Mouse (Mus musculus): Measurements from ENCODE around the gene Mtus2. TPM values are rescaled to one million over a fixed set of nuclear protein-coding genes. Genes with fewer than 3 reads are reported as not detected.
"Not testable (repeated sequence)": the region's sequence is repeated elsewhere in the genome, so short reads cannot be mapped to it uniquely, and the experiment has no call there.

Gene Mtus2
- polyA plus RNA-seq, 1 experiment from 2014 or later = 15.0 TPM

GRCm38 (mm10) chr5:147935096-147935495, 22.0 kb upstream of the Mtus2 start:
- Histone ChIP-seq H3K27ac (no peak overlapping the region), H3K27me3 (ENCODE audit: insufficient read depth, poor library complexity, severe bottlenecking) (no peaks in the 10 kb centered on the region), H3K36me3 (no peaks in the 10 kb centered on the region), H3K4me3 (no peak overlapping the region), H3K9me3 (peaks cover 3% of the 10 kb centered on the region; the same call in 1 of the 2 replicates), H3K4me1 (replicated peaks) (no peaks in the 10 kb centered on the region)
- 91% methylated on average over 13 of the region's 13 CpGs for WGBS
- DNase-seq (ENCODE audit: low spot score) = no peak

GRCm38 (mm10) chr5:147939226-147939625, 17.9 kb upstream of the Mtus2 start:
- no peaks in the 10 kb centered on the region for H3K36me3 ChIP-seq
- no peaks in the 10 kb centered on the region for H3K27me3 ChIP-seq (ENCODE audit: insufficient read depth, poor library complexity, severe bottlenecking)
- 87% methylated on average over 5 of the region's 5 CpGs for WGBS
- H3K27ac ChIP-seq = no peak overlapping the region
- H3K4me3 ChIP-seq = no peak overlapping the region
- H3K4me1 ChIP-seq (replicated peaks) = 0 out of 2 replicates have a peak, but pooled peaks cover under 1% of the 10 kb centered on the region
- H3K9me3 ChIP-seq = peaks cover 12% of the 10 kb centered on the region; the same call in 1 of the 2 replicates
- no peak for DNase-seq (ENCODE audit: low spot score)

GRCm38 (mm10) chr5:147945000-147945666, 12.0 kb upstream of the Mtus2 start:
- no peaks in the 10 kb centered on the region for H3K36me3 ChIP-seq
- H3K27ac ChIP-seq = no peak overlapping the region
- peak; percentile 18 for DNase-seq (ENCODE audit: low spot score)
- 40% methylated on average over 5 of the region's 5 CpGs for WGBS
- no peaks in the 10 kb centered on the region for H3K27me3 ChIP-seq (ENCODE audit: insufficient read depth, poor library complexity, severe bottlenecking)
- no peak overlapping the region for H3K4me3 ChIP-seq
- H3K4me1 ChIP-seq (replicated peaks) = 0 out of 2 replicates have a peak, but pooled peaks cover 2% of the 10 kb centered on the region
- peaks cover 9% of the 10 kb centered on the region; the same call in 1 of the 2 replicates for H3K9me3 ChIP-seq

GRCm38 (mm10) chr5:147949881-147950280, 7.2 kb upstream of the Mtus2 start:
- 0 out of 2 replicates have a peak, but pooled peaks cover 3% of the 10 kb centered on the region for H3K27me3 ChIP-seq (ENCODE audit: insufficient read depth, poor library complexity, severe bottlenecking)
- no peaks in the 10 kb centered on the region for H3K9me3 ChIP-seq
- H3K27ac ChIP-seq = no peak overlapping the region
- no peaks in the 10 kb centered on the region for H3K36me3 ChIP-seq
- no peaks in the 10 kb centered on the region for H3K4me1 ChIP-seq (replicated peaks)
- no peak for DNase-seq (ENCODE audit: low spot score)
- H3K4me3 ChIP-seq = no peak overlapping the region
- 81% methylated on average over 14 of the region's 14 CpGs for WGBS

- Histone ChIP-seq H3K9me3 (no peaks in the 10 kb centered on the region), H3K4me1 (replicated peaks) (peaks cover 8% of the 10 kb centered on the region), H3K4me3 (no peak overlapping the region), H3K36me3 (no peaks in the 10 kb centered on the region), H3K27me3 (ENCODE audit: insufficient read depth, poor library complexity, severe bottlenecking) (peaks cover 21% of the 10 kb centered on the region), H3K27ac (no peak overlapping the region)
- no peak for DNase-seq (ENCODE audit: low spot score)
- 61% methylated on average over 2 of the region's 2 CpGs for WGBS
Observed at GRCm38 (mm10) chr5:147951751-147952150, 5.4 kb upstream of the Mtus2 start.

GRCm38 (mm10) chr5:147953181-147953580, 3.9 kb upstream of the Mtus2 start:
- not testable (repeated sequence) for DNase-seq (ENCODE audit: low spot score); H3K27ac ChIP-seq; H3K36me3 ChIP-seq; H3K9me3 ChIP-seq; H3K4me3 ChIP-seq
- Histone ChIP-seq H3K4me1 (replicated peaks) (peaks cover 23% of the 10 kb centered on the region), H3K27me3 (ENCODE audit: insufficient read depth, poor library complexity, severe bottlenecking) (peaks cover 35% of the 10 kb centered on the region)
- 87% methylated on average over 5 of the region's 5 CpGs for WGBS

GRCm38 (mm10) chr5:147955671-147956070, 1.4 kb upstream of the Mtus2 start:
- no peak overlapping the region for H3K4me3 ChIP-seq
- H3K4me1 ChIP-seq (replicated peaks) = peaks cover 23% of the 10 kb centered on the region
- 42% methylated on average over 5 of the region's 5 CpGs for WGBS
- peaks cover 47% of the 10 kb centered on the region for H3K27me3 ChIP-seq (ENCODE audit: insufficient read depth, poor library complexity, severe bottlenecking)
- no peaks in the 10 kb centered on the region for H3K36me3 ChIP-seq
- no peaks in the 10 kb centered on the region for H3K9me3 ChIP-seq
- H3K27ac ChIP-seq = no peak overlapping the region
- DNase-seq (ENCODE audit: low spot score) = no peak

- Histone ChIP-seq H3K4me1 (replicated peaks) (peaks cover 23% of the 10 kb centered on the region), H3K27me3 (ENCODE audit: insufficient read depth, poor library complexity, severe bottlenecking) (peaks cover 47% of the 10 kb centered on the region), H3K27ac (no peak overlapping the region), H3K4me3 (peak overlapping the region; percentile 74), H3K9me3 (no peaks in the 10 kb centered on the region), H3K36me3 (no peaks in the 10 kb centered on the region)
- WGBS = 3% methylated on average over 11 of the region's 11 CpGs
- DNase-seq (ENCODE audit: low spot score) = no peak
Observed at GRCm38 (mm10) chr5:147956421-147956820, 699 bp upstream of the Mtus2 start.

- WGBS = 1% methylated on average over 42 of the region's 42 CpGs
- Histone ChIP-seq H3K36me3 (no peaks in the 10 kb centered on the region), H3K4me3 (peak overlapping the region; percentile 74), H3K27me3 (ENCODE audit: insufficient read depth, poor library complexity, severe bottlenecking) (peaks cover 47% of the 10 kb centered on the region), H3K4me1 (replicated peaks) (peaks cover 23% of the 10 kb centered on the region), H3K27ac (peak overlapping the region; percentile 69), H3K9me3 (no peaks in the 10 kb centered on the region)
- DNase-seq (ENCODE audit: low spot score) = peak; percentile 44
Observed at GRCm38 (mm10) chr5:147957592-147958271, 612 bp downstream of the Mtus2 start.

GRCm38 (mm10) chr5:147958552-147958951, 1.4 kb downstream of the Mtus2 start:
- 49% methylated on average over 13 of the region's 13 CpGs for WGBS
- Histone ChIP-seq H3K36me3 (no peaks in the 10 kb centered on the region), H3K4me3 (0 out of 2 replicates have a peak overlapping the region, but pooled peaks have one; percentile 74), H3K9me3 (no peaks in the 10 kb centered on the region), H3K4me1 (replicated peaks) (peaks cover 23% of the 10 kb centered on the region), H3K27me3 (ENCODE audit: insufficient read depth, poor library complexity, severe bottlenecking) (peaks cover 47% of the 10 kb centered on the region), H3K27ac (no peak overlapping the region)
- DNase-seq (ENCODE audit: low spot score) = no peak

- no peak for DNase-seq (ENCODE audit: low spot score)
- no peaks in the 10 kb centered on the region for H3K36me3 ChIP-seq
- H3K27me3 ChIP-seq (ENCODE audit: insufficient read depth, poor library complexity, severe bottlenecking) = peaks cover 47% of the 10 kb centered on the region
- H3K9me3 ChIP-seq = no peaks in the 10 kb centered on the region
- no peak overlapping the region for H3K27ac ChIP-seq
- WGBS = 48% methylated on average over 5 of the region's 5 CpGs
- H3K4me3 ChIP-seq = no peak overlapping the region
- H3K4me1 ChIP-seq (replicated peaks) = peaks cover 23% of the 10 kb centered on the region
Observed at GRCm38 (mm10) chr5:147959088-147959487, 2.0 kb downstream of the Mtus2 start.

- Histone ChIP-seq H3K4me1 (replicated peaks) (peaks cover 21% of the 10 kb centered on the region), H3K27ac (no peak overlapping the region), H3K27me3 (ENCODE audit: insufficient read depth, poor library complexity, severe bottlenecking) (peaks cover 35% of the 10 kb centered on the region), H3K36me3 (no peaks in the 10 kb centered on the region), H3K4me3 (no peak overlapping the region), H3K9me3 (no peaks in the 10 kb centered on the region)
- 91% methylated on average over 1 of the region's 1 CpGs for WGBS
- no peak for DNase-seq (ENCODE audit: low spot score)
Observed at GRCm38 (mm10) chr5:147960793-147961192, 3.7 kb downstream of the Mtus2 start.
